Mouse (Mus musculus): ENCODE measurements around the gene Mmrn1. TPM values are rescaled to one million over a fixed set of nuclear protein-coding genes. Genes with fewer than 3 reads are reported as not detected.

The Mmrn1 gene
- total and polyA plus RNA-seq, 2 experiments from 2014 or later: 1.1 to 1.9 TPM

GRCm38 (mm10) chr6:61033251-61033650, 108.5 kb downstream of the Mmrn1 start:
- Histone ChIP-seq H3K27ac (no peak overlapping the region), H3K4me2 (ENCODE audit: low read depth, low read length) (no peak overlapping the region), H3K4me1 (ENCODE audit: insufficient read depth, low read length) (no peaks in the 10 kb centered on the region), H3K9ac (replicated peaks; ENCODE audit: low read length) (no peak overlapping the region), H3K27me3 (ENCODE audit: insufficient read depth, low read length) (no peaks in the 10 kb centered on the region), H3K4me3 (ENCODE audit: low read length) (no peak overlapping the region), H3K36me3 (ENCODE audit: insufficient read depth, low read length) (no peaks in the 10 kb centered on the region), H3K9me3 (ENCODE audit: low read length) (no peaks in the 10 kb centered on the region)
- DNase-seq (ENCODE audit: low spot score) (no peak), ATAC-seq (no peak)
- no peak for TF ChIP-seq CTCF (IDR thresholded peaks at IDR 0.05; ENCODE audit: low read depth)
- WGBS: 61% methylated on average over 1 of the region's 1 CpGs

Other genes starting within 250 kb of the Mmrn1 start
- gene Snca, start 95.1 kb upstream of the Mmrn1 start, total RNA-seq (2014; rRNA removed): 131 and 149 TPM in 2 replicates
- gene Snca, start 95.1 kb upstream of the Mmrn1 start, polyA plus RNA-seq (2015; fragmentation: Nextera tagmentation; extraction: Ambion mirVana): 392 and 408 TPM in 2 replicates

All from hindbrain, postnatal 0 days (tissue).